Mouse (Mus musculus): ENCODE results near the gene Olfr1444. TPM values are rescaled to one million over a fixed set of nuclear protein-coding genes. Genes with fewer than 3 reads are reported as not detected.

The Olfr1444 gene
- polyA plus RNA-seq (2012; ENCODE audit: low replicate concordance), result 0.10 TPM in 1 of 2 replicates, not detected in the other

DNA sequence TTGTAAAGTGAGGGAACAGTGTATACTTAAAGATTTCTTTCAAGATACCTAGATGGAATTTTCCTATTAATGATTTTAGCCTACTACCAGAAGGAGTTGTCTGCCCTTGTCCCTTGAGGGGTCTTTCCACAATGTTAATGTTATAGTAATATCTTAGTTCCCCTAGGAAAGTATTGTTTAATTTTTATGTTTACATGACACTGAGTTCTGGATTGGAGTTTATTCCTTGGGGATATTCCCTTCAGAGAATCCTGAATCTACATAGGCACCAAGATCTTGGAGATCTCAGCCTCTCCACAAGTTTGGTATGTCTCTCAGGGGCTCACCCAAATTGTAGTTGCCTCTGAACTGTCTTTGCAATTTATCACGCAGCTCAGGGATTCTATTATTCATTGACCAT is at the start of gene Olfr1444:
Olfr1444 (plus strand) TSS at position 301 of the 400 bp plus-strand sequence.

DNA sequence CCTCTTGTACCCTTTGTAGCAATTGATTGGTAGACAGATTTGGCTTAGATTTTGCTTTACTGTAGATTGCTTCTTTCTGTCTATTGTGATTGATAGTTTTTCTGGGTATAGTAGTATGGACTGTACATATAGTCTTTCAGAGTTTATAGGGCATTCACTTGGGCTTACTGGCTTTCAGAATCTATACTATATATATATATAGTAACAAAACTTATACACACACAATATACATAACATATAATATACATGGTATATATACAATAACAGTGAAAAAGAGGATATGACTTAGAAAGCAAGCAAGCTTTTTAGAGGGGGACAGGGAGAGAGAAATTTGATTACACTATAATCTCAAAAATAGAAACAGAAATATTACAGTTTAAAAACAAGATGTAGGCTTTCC is 10.7 kb upstream of the Olfr1444 start, which contains the start of gene Gm5244:
Gm5244 (plus strand) TSS at position 301 of the 400 bp plus-strand sequence.

DNA sequence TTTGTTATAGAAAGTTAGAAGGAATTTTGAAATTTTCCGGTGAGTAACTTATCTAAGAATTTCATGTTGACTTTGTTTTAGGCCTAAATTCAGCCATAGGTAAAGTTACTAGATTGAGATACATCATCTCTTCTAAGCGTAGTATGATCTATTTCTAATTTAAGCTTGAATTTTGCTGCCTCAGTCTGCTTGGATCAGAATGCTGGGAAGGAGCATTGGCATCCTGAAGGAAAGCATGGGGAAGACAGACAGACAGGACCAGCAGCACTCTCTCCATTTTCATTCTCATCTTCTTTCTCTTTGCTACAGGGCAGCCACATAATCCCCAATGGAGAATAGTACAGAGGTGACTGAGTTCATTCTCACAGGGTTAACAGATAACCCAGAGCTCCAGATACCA is 26.5 kb downstream of the Olfr1444 start, which contains the start of gene Olfr1445:
Olfr1445 (plus strand) TSS at position 301 of the 400 bp plus-strand sequence.

DNA sequence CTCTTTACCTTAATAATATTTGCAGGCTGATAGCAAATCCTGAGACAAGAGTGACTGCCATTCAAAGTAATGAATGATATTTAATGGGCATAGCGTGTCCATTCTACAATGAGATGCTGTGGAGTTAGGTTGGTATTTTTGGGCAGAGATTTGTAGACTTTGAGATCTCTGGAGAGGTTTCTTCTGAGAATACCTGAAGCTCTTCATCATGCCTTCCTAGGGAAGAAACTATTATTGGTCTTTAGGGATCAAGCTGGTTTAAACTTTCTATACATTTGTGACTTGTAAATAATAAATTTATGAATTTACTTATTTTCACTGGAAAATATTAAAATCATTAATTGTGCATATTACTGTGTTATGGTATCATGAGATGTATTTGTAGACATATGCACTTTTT is 36.3 kb downstream of the Olfr1444 start, which contains the start of gene Olfr1446:
Olfr1446 (minus strand) TSS at position 101 of the 400 bp plus-strand sequence.

DNA sequence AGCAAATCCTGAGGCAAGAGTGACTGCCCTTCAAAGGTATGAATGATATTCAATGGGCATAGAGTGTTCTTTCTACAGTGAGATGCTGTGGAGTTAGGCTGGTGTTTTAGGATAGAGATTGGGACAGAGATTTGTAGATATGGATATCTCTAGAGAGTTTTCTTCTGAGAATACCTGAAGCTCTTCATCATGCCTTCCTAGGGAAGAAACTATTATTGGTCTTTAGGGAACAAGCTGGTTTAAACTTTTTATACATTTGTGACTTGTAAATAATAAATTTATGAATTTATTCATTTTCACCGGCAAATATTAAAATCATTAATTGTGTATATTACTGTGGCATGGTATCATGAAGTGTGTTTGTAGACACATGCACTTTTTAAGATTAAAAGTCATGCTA is 46.6 kb downstream of the Olfr1444 start, which contains the start of gene Olfr1447:
Olfr1447 (minus strand) TSS at position 101 of the 400 bp plus-strand sequence.

Other genes with a start within 250 kb of the Olfr1444 start
- gene Glyat, start 224.0 kb upstream of the Olfr1444 start, polyA plus RNA-seq (2012; ENCODE audit: low replicate concordance), result not detected in 2 replicates
- not detected in 2 replicates for gene Olfr1442, start 186.8 kb upstream of the Olfr1444 start, polyA plus RNA-seq (2012; ENCODE audit: low replicate concordance)
- gene Olfr1443, start 179.2 kb upstream of the Olfr1444 start, polyA plus RNA-seq (2012; ENCODE audit: low replicate concordance), result not detected in 2 replicates
- gene Keg1, start 161.5 kb upstream of the Olfr1444 start, polyA plus RNA-seq (2012; ENCODE audit: low replicate concordance), result not detected in 2 replicates
- gene Cntf, start 91.7 kb upstream of the Olfr1444 start, polyA plus RNA-seq (2012; ENCODE audit: low replicate concordance), result 0.26 TPM in 1 of 2 replicates, not detected in the other
- 24.5 and 39.3 TPM in 2 replicates for gene Zfp91, start 61.2 kb upstream of the Olfr1444 start, polyA plus RNA-seq (2012; ENCODE audit: low replicate concordance)
- gene Lpxn, start 61.1 kb upstream of the Olfr1444 start, polyA plus RNA-seq (2012; ENCODE audit: low replicate concordance), result 4.5 and 5.1 TPM in 2 replicates
- gene Gm5244, start 10.6 kb upstream of the Olfr1444 start, polyA plus RNA-seq (2012; ENCODE audit: low replicate concordance), result not detected in 2 replicates
- not detected in 2 replicates for gene Olfr1445, start 26.6 kb downstream of the Olfr1444 start, polyA plus RNA-seq (2012; ENCODE audit: low replicate concordance)
- gene Olfr1446, start 36.2 kb downstream of the Olfr1444 start, polyA plus RNA-seq (2012; ENCODE audit: low replicate concordance), result not detected in 2 replicates
- not detected in 2 replicates for gene Olfr1447, start 46.5 kb downstream of the Olfr1444 start, polyA plus RNA-seq (2012; ENCODE audit: low replicate concordance)
- not detected in 2 replicates for gene Olfr1448, start 67.1 kb downstream of the Olfr1444 start, polyA plus RNA-seq (2012; ENCODE audit: low replicate concordance)
- gene Olfr1449, start 73.6 kb downstream of the Olfr1444 start, polyA plus RNA-seq (2012; ENCODE audit: low replicate concordance), result not detected in 2 replicates
- not detected in 2 replicates for gene Olfr1450, start 93.0 kb downstream of the Olfr1444 start, polyA plus RNA-seq (2012; ENCODE audit: low replicate concordance)
- not detected in 2 replicates for gene Olfr1451, start 137.7 kb downstream of the Olfr1444 start, polyA plus RNA-seq (2012; ENCODE audit: low replicate concordance)
- not detected in 2 replicates for gene Olfr1453, start 171.0 kb downstream of the Olfr1444 start, polyA plus RNA-seq (2012; ENCODE audit: low replicate concordance)
- gene Olfr1454, start 203.3 kb downstream of the Olfr1444 start, polyA plus RNA-seq (2012; ENCODE audit: low replicate concordance), result not detected in 2 replicates
- not detected in 2 replicates for gene Olfr1457, start 240.6 kb downstream of the Olfr1444 start, polyA plus RNA-seq (2012; ENCODE audit: low replicate concordance)
- not detected in 2 replicates for gene Olfr1458, start 249.5 kb downstream of the Olfr1444 start, polyA plus RNA-seq (2012; ENCODE audit: low replicate concordance)